Mouse (Mus musculus): ENCODE measurements at regions not wholly inside any gene's neighbourhood (a gene's known extent, or its start where the extent isn't known, plus 50 kb on each side); places are given as distances from the start of the nearest gene placed in this dataset.

GRCm38 (mm10) chr16:65250426-65250825 is 144.8 kb upstream of the Htr1f start:
- H3K4me3 ChIP-seq (replicated peaks; ENCODE audit: low read depth, low read length): no peak overlapping the region
- H3K4me2 ChIP-seq (ENCODE audit: low read length): no peak overlapping the region
- DNase-seq (no peak), ATAC-seq (ENCODE audit: low FRiP score, low TSS enrichment) (no peak)
- no peak overlapping the region for H3K27ac ChIP-seq (replicated peaks; ENCODE audit: low read depth, low read length)
- peaks cover 13% of the 10 kb centered on the region; the same call in 1 of the 2 replicates for H3K9me3 ChIP-seq (ENCODE audit: control insufficient read depth, low read length)
- H3K27me3 ChIP-seq (ENCODE audit: control insufficient read depth, insufficient read depth, low read length): no peaks in the 10 kb centered on the region
- no peaks in the 10 kb centered on the region for H3K4me1 ChIP-seq (ENCODE audit: control insufficient read depth, insufficient read depth, low read length)
- no peak overlapping the region for H3K9ac ChIP-seq (replicated peaks; ENCODE audit: low read length)
- no peaks in the 10 kb centered on the region for H3K36me3 ChIP-seq (ENCODE audit: control insufficient read depth, insufficient read depth, low read length)
- WGBS: 97% methylated on average over 1 of the region's 1 CpGs

GRCm38 (mm10) chr16:65247475-65247874 is 141.8 kb upstream of the Htr1f start:
- ATAC-seq (ENCODE audit: low FRiP score, low TSS enrichment): no peak
- no peaks in the 10 kb centered on the region for H3K4me1 ChIP-seq (ENCODE audit: control insufficient read depth, insufficient read depth, low read length)
- 81% methylated on average over 3 of the region's 3 CpGs for WGBS
- DNase-seq: no peak
- no peaks in the 10 kb centered on the region for H3K27me3 ChIP-seq (ENCODE audit: control insufficient read depth, insufficient read depth, low read length)
- no peak overlapping the region for H3K4me2 ChIP-seq (ENCODE audit: low read length)
- peaks cover 13% of the 10 kb centered on the region; the same call in 1 of the 2 replicates for H3K9me3 ChIP-seq (ENCODE audit: control insufficient read depth, low read length)
- no peaks in the 10 kb centered on the region for H3K36me3 ChIP-seq (ENCODE audit: control insufficient read depth, insufficient read depth, low read length)
- no peak overlapping the region for H3K4me3 ChIP-seq (replicated peaks; ENCODE audit: low read depth, low read length)
- no peak overlapping the region for H3K27ac ChIP-seq (replicated peaks; ENCODE audit: low read depth, low read length)
- no peak overlapping the region for H3K9ac ChIP-seq (replicated peaks; ENCODE audit: low read length)

- DNase-seq (no peak), ATAC-seq (ENCODE audit: low FRiP score, low TSS enrichment) (no peak)
- no peaks in the 10 kb centered on the region for H3K9me3 ChIP-seq (ENCODE audit: control insufficient read depth, low read length)
- H3K4me3 ChIP-seq (replicated peaks; ENCODE audit: low read depth, low read length): no peak overlapping the region
- H3K4me1 ChIP-seq (ENCODE audit: control insufficient read depth, insufficient read depth, low read length): no peaks in the 10 kb centered on the region
- H3K36me3 ChIP-seq (ENCODE audit: control insufficient read depth, insufficient read depth, low read length): no peaks in the 10 kb centered on the region
- no peaks in the 10 kb centered on the region for H3K27me3 ChIP-seq (ENCODE audit: control insufficient read depth, insufficient read depth, low read length)
- no peak overlapping the region for H3K9ac ChIP-seq (replicated peaks; ENCODE audit: low read length)
- H3K4me2 ChIP-seq (ENCODE audit: low read length): no peak overlapping the region
- H3K27ac ChIP-seq (replicated peaks; ENCODE audit: low read depth, low read length): no peak overlapping the region
- WGBS: 91% methylated on average over 2 of the region's 2 CpGs
These were observed 128.8 kb upstream of the Htr1f start for GRCm38 (mm10) chr16:65234404-65234803.

- H3K4me2 ChIP-seq (ENCODE audit: low read length): no peak overlapping the region
- H3K9ac ChIP-seq (replicated peaks; ENCODE audit: low read length): no peak overlapping the region
- H3K4me3 ChIP-seq (replicated peaks; ENCODE audit: low read depth, low read length): no peak overlapping the region
- H3K27ac ChIP-seq (replicated peaks; ENCODE audit: low read depth, low read length): no peak overlapping the region
- WGBS: 64% methylated on average over 3 of the region's 3 CpGs
- no peaks in the 10 kb centered on the region for H3K9me3 ChIP-seq (ENCODE audit: control insufficient read depth, low read length)
- H3K27me3 ChIP-seq (ENCODE audit: control insufficient read depth, insufficient read depth, low read length): no peaks in the 10 kb centered on the region
- ATAC-seq (ENCODE audit: low FRiP score, low TSS enrichment) (peak; percentile 69; the same call in 1 of the 2 replicates), DNase-seq (peak; percentile 11)
- H3K36me3 ChIP-seq (ENCODE audit: control insufficient read depth, insufficient read depth, low read length): no peaks in the 10 kb centered on the region
- H3K4me1 ChIP-seq (ENCODE audit: control insufficient read depth, insufficient read depth, low read length): no peaks in the 10 kb centered on the region
These were observed 128.3 kb upstream of the Htr1f start for GRCm38 (mm10) chr16:65233964-65234363.

GRCm38 (mm10) chr16:65219434-65219833 is 113.8 kb upstream of the Htr1f start:
- 89% methylated on average over 3 of the region's 3 CpGs for WGBS
- no peak overlapping the region for H3K4me3 ChIP-seq (replicated peaks; ENCODE audit: low read depth, low read length)
- DNase-seq (no peak), ATAC-seq (ENCODE audit: low FRiP score, low TSS enrichment) (no peak)
- no peaks in the 10 kb centered on the region for H3K4me1 ChIP-seq (ENCODE audit: control insufficient read depth, insufficient read depth, low read length)
- no peaks in the 10 kb centered on the region for H3K27me3 ChIP-seq (ENCODE audit: control insufficient read depth, insufficient read depth, low read length)
- no peak overlapping the region for H3K9ac ChIP-seq (replicated peaks; ENCODE audit: low read length)
- H3K27ac ChIP-seq (replicated peaks; ENCODE audit: low read depth, low read length): no peak overlapping the region
- H3K36me3 ChIP-seq (ENCODE audit: control insufficient read depth, insufficient read depth, low read length): no peaks in the 10 kb centered on the region
- no peak overlapping the region for H3K4me2 ChIP-seq (ENCODE audit: low read length)
- no peaks in the 10 kb centered on the region for H3K9me3 ChIP-seq (ENCODE audit: control insufficient read depth, low read length)

GRCm38 (mm10) chr16:65212367-65212766 is 106.7 kb upstream of the Htr1f start:
- no peak for ATAC-seq (ENCODE audit: low FRiP score, low TSS enrichment)
- WGBS: 88% methylated on average over 1 of the region's 1 CpGs
- Histone ChIP-seq H3K27me3 (ENCODE audit: control insufficient read depth, insufficient read depth, low read length) (no peaks in the 10 kb centered on the region), H3K4me3 (replicated peaks; ENCODE audit: low read depth, low read length) (no peak overlapping the region), H3K4me2 (ENCODE audit: low read length) (no peak overlapping the region), H3K9ac (replicated peaks; ENCODE audit: low read length) (no peak overlapping the region), H3K36me3 (ENCODE audit: control insufficient read depth, insufficient read depth, low read length) (no peaks in the 10 kb centered on the region), H3K27ac (replicated peaks; ENCODE audit: low read depth, low read length) (no peak overlapping the region), H3K4me1 (ENCODE audit: control insufficient read depth, insufficient read depth, low read length) (no peaks in the 10 kb centered on the region), H3K9me3 (ENCODE audit: control insufficient read depth, low read length) (no peaks in the 10 kb centered on the region)
- DNase-seq: no peak

GRCm38 (mm10) chr16:65201329-65201728 is 95.7 kb upstream of the Htr1f start:
- H3K27me3 ChIP-seq (ENCODE audit: control insufficient read depth, insufficient read depth, low read length): no peaks in the 10 kb centered on the region
- no peaks in the 10 kb centered on the region for H3K9me3 ChIP-seq (ENCODE audit: control insufficient read depth, low read length)
- H3K36me3 ChIP-seq (ENCODE audit: control insufficient read depth, insufficient read depth, low read length): no peaks in the 10 kb centered on the region
- H3K27ac ChIP-seq (replicated peaks; ENCODE audit: low read depth, low read length): no peak overlapping the region
- no peak for ATAC-seq (ENCODE audit: low FRiP score, low TSS enrichment)
- 85% methylated on average over 4 of the region's 4 CpGs for WGBS
- no peak for DNase-seq
- H3K4me3 ChIP-seq (replicated peaks; ENCODE audit: low read depth, low read length): no peak overlapping the region
- H3K4me2 ChIP-seq (ENCODE audit: low read length): no peak overlapping the region
- no peaks in the 10 kb centered on the region for H3K4me1 ChIP-seq (ENCODE audit: control insufficient read depth, insufficient read depth, low read length)
- H3K9ac ChIP-seq (replicated peaks; ENCODE audit: low read length): no peak overlapping the region

- Histone ChIP-seq H3K36me3 (ENCODE audit: control insufficient read depth, insufficient read depth, low read length) (no peaks in the 10 kb centered on the region), H3K4me1 (ENCODE audit: control insufficient read depth, insufficient read depth, low read length) (no peaks in the 10 kb centered on the region), H3K9me3 (ENCODE audit: control insufficient read depth, low read length) (no peaks in the 10 kb centered on the region), H3K27ac (replicated peaks; ENCODE audit: low read depth, low read length) (no peak overlapping the region), H3K9ac (replicated peaks; ENCODE audit: low read length) (no peak overlapping the region), H3K4me3 (replicated peaks; ENCODE audit: low read depth, low read length) (no peak overlapping the region), H3K27me3 (ENCODE audit: control insufficient read depth, insufficient read depth, low read length) (no peaks in the 10 kb centered on the region), H3K4me2 (ENCODE audit: low read length) (no peak overlapping the region)
- 90% methylated on average over 3 of the region's 3 CpGs for WGBS
- DNase-seq: no peak
- ATAC-seq (ENCODE audit: low FRiP score, low TSS enrichment): no peak
These were observed 91.7 kb upstream of the Htr1f start for GRCm38 (mm10) chr16:65197203-65197844.

- no peak overlapping the region for H3K4me2 ChIP-seq (ENCODE audit: low read length)
- no peak overlapping the region for H3K9ac ChIP-seq (replicated peaks; ENCODE audit: low read length)
- no peak for ATAC-seq (ENCODE audit: low FRiP score, low TSS enrichment)
- no peak for DNase-seq
- no peak overlapping the region for H3K4me3 ChIP-seq (replicated peaks; ENCODE audit: low read depth, low read length)
- H3K4me1 ChIP-seq (ENCODE audit: control insufficient read depth, insufficient read depth, low read length): no peaks in the 10 kb centered on the region
- H3K9me3 ChIP-seq (ENCODE audit: control insufficient read depth, low read length): no peaks in the 10 kb centered on the region
- no peaks in the 10 kb centered on the region for H3K27me3 ChIP-seq (ENCODE audit: control insufficient read depth, insufficient read depth, low read length)
- no peaks in the 10 kb centered on the region for H3K36me3 ChIP-seq (ENCODE audit: control insufficient read depth, insufficient read depth, low read length)
- H3K27ac ChIP-seq (replicated peaks; ENCODE audit: low read depth, low read length): no peak overlapping the region
- WGBS: 83% methylated on average over 4 of the region's 4 CpGs
These were observed 90.1 kb upstream of the Htr1f start for GRCm38 (mm10) chr16:65195761-65196160.

All from midbrain, embryonic 14.5 days (tissue).